Comparison of ENCODE assay signal across 10 mouse cellular contexts in genomic region chr14:76780572-76781523, GRCm38 (mm10).
DNase-seq lines count a peak whose midpoint lies in the region; ATAC-seq and TF ChIP-seq lines count a peak whose summit lies in the region.
"Had no signal": no experiment of that assay in that cellular context is flagged by ENCODE, and none has a peak within 500 bp of the region (broad histone marks: within the 10 kb centered on the region; RNA-seq: fewer than 3 reads in every experiment).

No protein-coding gene starts in this region.

- H3K27ac ChIP-seq in gastrocnemius, adult 2 months, result peak overlapping the region; percentile 36; the same call in 1 of the 2 replicates
- H3K27ac ChIP-seq in limb, embryonic 14.5 days (replicated peaks; ENCODE audit: low read depth, low read length), result no peak overlapping the region
- no peak overlapping the region for H3K27ac ChIP-seq in stomach, postnatal 0 days (replicated peaks)
- H3K27ac ChIP-seq: stomach, embryonic 15.5 days had no signal

- H3K4me3 ChIP-seq in gastrocnemius, adult 2 months, result no peak overlapping the region
- H3K4me3 ChIP-seq in limb, embryonic 14.5 days (replicated peaks; ENCODE audit: low read length), result no peak overlapping the region
- no peak overlapping the region for H3K4me3 ChIP-seq in stomach, postnatal 0 days (ENCODE audit: low read depth, low read length)
- H3K4me3 ChIP-seq: stomach, embryonic 15.5 days had no signal

- H3K36me3 ChIP-seq in limb, embryonic 14.5 days (ENCODE audit: control insufficient read depth, insufficient read depth, low read length), result no peaks in the 10 kb centered on the region
- no peaks in the 10 kb centered on the region for H3K36me3 ChIP-seq in stomach, postnatal 0 days (ENCODE audit: control insufficient read depth, insufficient read depth, low read length)
- H3K36me3 ChIP-seq: stomach, embryonic 15.5 days had no signal

- H3K4me2 ChIP-seq in limb, embryonic 14.5 days (replicated peaks; ENCODE audit: low read depth, low read length, severe bottlenecking), result no peak overlapping the region
- H3K4me2 ChIP-seq in stomach, postnatal 0 days (replicated peaks; ENCODE audit: low read depth), result no peak overlapping the region
- H3K4me2 ChIP-seq: stomach, embryonic 15.5 days had no signal

- TF ChIP-seq POLR2A in limb, embryonic 14.5 days (IDR thresholded peaks at IDR 0.05; ENCODE audit: borderline replicate concordance, extremely low read depth, insufficient read depth, insufficient read length), result no peak

- DNase-seq in gastrocnemius, adult 2 months, result no peak
- DNase-seq in gastrocnemius, postnatal 36 days, result no peak
- peak; percentile 17 for DNase-seq in urinary bladder, postnatal 25 days (ENCODE audit: low spot score)
- no peak for DNase-seq in urinary bladder, adult 2 months (ENCODE audit: low spot score)
- peak; percentile 30 for DNase-seq in limb, embryonic 14.5 days (ENCODE audit: low spot score)
- no peak for DNase-seq in ovary, adult 18-20 months (ENCODE audit: low spot score)
- DNase-seq in stomach, postnatal 0 days (ENCODE audit: low spot score), result no peak
- DNase-seq in cerebellum, adult 9-10 months, result no peak
- DNase-seq: kidney, postnatal 4 days had no signal

- no peaks in the 10 kb centered on the region for H3K9me3 ChIP-seq in limb, embryonic 14.5 days (ENCODE audit: control insufficient read depth, low read length)
- no peaks in the 10 kb centered on the region for H3K9me3 ChIP-seq in stomach, postnatal 0 days (ENCODE audit: control insufficient read depth, low read length)
- H3K9me3 ChIP-seq: stomach, embryonic 15.5 days had no signal

- H3K4me1 ChIP-seq in limb, embryonic 14.5 days (ENCODE audit: control insufficient read depth, insufficient read depth, low read length), result peaks cover 15% of the 10 kb centered on the region
- H3K4me1 ChIP-seq in stomach, postnatal 0 days (replicated peaks; ENCODE audit: control insufficient read depth, insufficient read depth), result peaks cover 4% of the 10 kb centered on the region; the same call in 1 of the 2 replicates

- TF ChIP-seq EP300 in stomach, postnatal 0 days (optimal IDR thresholded peaks at IDR 0.05), result no peak

- no peak for ATAC-seq in limb, embryonic 14.5 days (ENCODE audit: low FRiP score, low read depth)
- no peak for ATAC-seq in stomach, postnatal 0 days (ENCODE audit: low FRiP score, low TSS enrichment)

- TF ChIP-seq CTCF in gastrocnemius, adult 2 months (IDR thresholded peaks at IDR 0.05), result no peak
- no peak for TF ChIP-seq CTCF in stomach, postnatal 0 days (IDR thresholded peaks at IDR 0.05; ENCODE audit: low read depth)

- H3K27me3 ChIP-seq in limb, embryonic 14.5 days (ENCODE audit: control insufficient read depth, insufficient read depth, low read length), result no peaks in the 10 kb centered on the region
- no peaks in the 10 kb centered on the region for H3K27me3 ChIP-seq in stomach, postnatal 0 days (ENCODE audit: control insufficient read depth, insufficient read depth, low read length)
- H3K27me3 ChIP-seq: stomach, embryonic 15.5 days had no signal

- intact Hi-C loops in gastrocnemius, adult 2 months (cut with DNase I), result no loop called here
- intact Hi-C loops in gastrocnemius, postnatal 36 days (cut with DNase I), result no loop called here

- H3K9ac ChIP-seq in limb, embryonic 14.5 days (ENCODE audit: low read depth, low read length, severe bottlenecking), result no peak overlapping the region
- H3K9ac ChIP-seq in stomach, postnatal 0 days (ENCODE audit: low read length), result no peak overlapping the region
- H3K9ac ChIP-seq: stomach, embryonic 15.5 days had no signal

- 62% methylated on average over 14 of the region's 14 CpGs for WGBS in limb, embryonic 14.5 days
- WGBS in stomach, postnatal 0 days, result 62% methylated on average over 14 of the region's 14 CpGs

Comparison
In these comparisons a context has a peak if more than half of its experiments do, and no peak if none do; other contexts are left out.
1. DNase-seq: peak in urinary bladder, postnatal 25 days (single experiment) and limb, embryonic 14.5 days (single experiment); none in gastrocnemius, adult 2 months (single experiment), gastrocnemius, postnatal 36 days (0 of 2), urinary bladder, adult 2 months (single experiment), ovary, adult 18-20 months (single experiment), stomach, postnatal 0 days (single experiment) and cerebellum, adult 9-10 months (single experiment).